Mouse (Mus musculus) lung, adult 2 months (tissue): ENCODE results near the gene Angptl8. TPM values are rescaled to one million over a fixed set of nuclear protein-coding genes. Genes with fewer than 3 reads are reported as not detected.
A peak's percentile ranks its signal among the peaks of the same experiment; 100 is the strongest.
"Not testable (repeated sequence)": the region's sequence is repeated elsewhere in the genome, so short reads cannot be mapped to it uniquely, and the experiment has no call there.

Source experiments
- DNase-seq: peaks from one replicate; pipeline ENCODE4 v3.0.0; 2022
- H3K4me1 ChIP-seq: fragments of 200-500 bp; 2 replicates; pipeline ENCODE4 v1.6.1; 2011; ENCODE audit warnings: low read length; ENCODE audit not compliant: control insufficient read depth, insufficient read depth
- H3K4me3 ChIP-seq: fragments of 200-500 bp; replicated peaks from 2 replicates; pipeline ENCODE3; 2011; ENCODE audit warnings: low read depth, mild to moderate bottlenecking, control low read depth, low read length; ENCODE audit errors: extremely low read depth
- CTCF ChIP-seq: fragments of 200-500 bp; IDR thresholded peaks from 2 replicates; pipeline ENCODE4 v1.5.1; 2011; ENCODE audit warnings: mild to moderate bottlenecking, low read length, control low read depth; ENCODE audit not compliant: insufficient read depth
- POLR2A ChIP-seq: fragments of 200-500 bp; IDR thresholded peaks from 2 replicates; pipeline ENCODE4 v1.6.1; 2011; ENCODE audit warnings: low read depth, mild to moderate bottlenecking, control low read depth, low read length, borderline replicate concordance; ENCODE audit errors: extremely low read depth
- WGBS: fragments of 180-500 bp; shearing (Covaris S2); methylation state at CpG from one replicate; pipeline ENCODE4 v1.1.7; 2018; 5-methylcytosine and 5-hydroxymethylcytosine counted together
- polyA plus RNA-seq: library from polyadenylated mRNA; depleted of rRNA; stranded (reverse); fragments of >200 nt; gene quantifications from 2 replicates; pipeline ENCODE4 v1.2.3, GENCODE M21; 2012

The Angptl8 gene
- polyA plus RNA-seq, 1 experiment: 8.2 TPM

DNA sequence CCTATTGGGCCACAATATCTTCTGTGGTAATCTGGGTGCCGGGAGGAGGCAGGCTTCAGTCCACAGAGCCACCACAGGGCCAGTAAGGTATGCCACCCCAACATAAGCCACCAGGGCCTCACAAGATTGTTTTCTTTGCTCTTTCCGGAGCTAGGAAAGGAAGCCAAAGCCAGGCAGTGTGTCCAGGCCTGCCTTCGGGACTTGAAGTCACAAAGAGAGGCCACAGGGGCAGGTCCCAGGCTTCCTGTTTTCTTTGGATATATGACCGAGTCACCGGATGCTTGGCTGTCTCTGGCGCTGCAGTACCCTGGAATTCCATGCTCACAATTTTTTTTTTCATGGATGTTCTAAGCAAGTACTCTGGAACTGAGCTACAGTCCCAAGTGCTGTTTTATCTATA lies 22.8 kb downstream of the Angptl8 start:
- Histone ChIP-seq H3K4me1 (peaks cover 4% of the 10 kb centered on the region; the same call in 1 of the 2 replicates), H3K4me3 (no peak overlapping the region)
- 29% methylated on average over 6 of the region's 6 CpGs for WGBS
- no peak for DNase-seq
- TF ChIP-seq CTCF (0 out of 2 replicates have a peak, but pooled peaks have one; percentile 18), POLR2A (no peak)

- Histone ChIP-seq H3K4me3 (no peak overlapping the region), H3K4me1 (peaks cover 4% of the 10 kb centered on the region; the same call in 1 of the 2 replicates)
- no peak for DNase-seq
- TF ChIP-seq CTCF (no peak), POLR2A (no peak)
- 68% methylated on average over 3 of the region's 3 CpGs for WGBS
Measured at GRCm38 (mm10) chr9:21859606-21860005, 24.3 kb downstream of the Angptl8 start.

DNA sequence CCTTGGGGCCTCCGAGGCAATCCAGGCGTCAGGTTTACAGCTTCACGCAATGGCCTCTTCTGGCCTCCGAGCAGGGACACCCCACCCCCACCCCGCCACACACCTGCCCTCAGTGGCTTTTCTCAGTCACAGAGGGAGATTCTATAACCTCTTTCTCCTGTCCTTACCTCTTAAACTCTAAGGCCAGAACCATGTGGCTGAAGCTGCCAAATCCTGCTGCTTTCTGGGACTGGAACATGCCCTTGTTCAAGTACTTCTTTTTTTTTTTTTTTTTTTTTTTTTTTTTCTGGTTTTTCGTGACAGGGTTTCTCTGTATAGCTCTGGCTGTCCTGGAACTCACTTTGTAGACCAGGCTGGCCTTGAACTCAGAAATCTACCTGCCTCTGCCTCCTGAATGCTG lies 25.0 kb downstream of the Angptl8 start:
- not testable (repeated sequence) for H3K4me3 ChIP-seq, DNase-seq, H3K4me1 ChIP-seq
- WGBS: 75% methylated on average over 6 of the region's 6 CpGs

DNA sequence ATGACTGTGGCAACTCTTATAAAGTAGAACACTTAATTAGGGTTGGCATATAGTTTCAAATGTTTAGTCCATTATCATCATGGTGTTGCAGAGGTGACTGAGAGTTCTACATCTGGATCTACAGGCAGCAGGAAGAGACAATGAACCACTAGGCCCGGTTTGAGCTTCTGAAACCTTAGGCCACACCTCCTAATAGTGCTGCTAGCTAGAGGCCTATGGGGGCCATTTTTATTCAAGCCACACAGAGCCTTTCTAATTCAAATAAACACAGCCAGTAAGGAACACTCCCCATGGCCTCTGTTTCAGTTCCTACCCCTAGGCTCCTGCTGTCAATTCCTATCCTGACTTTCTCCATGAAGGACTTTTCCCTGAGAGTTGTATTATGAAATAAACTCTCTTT lies 26.9 kb downstream of the Angptl8 start:
- WGBS: 67% methylated on average over 1 of the region's 1 CpGs
- Histone ChIP-seq H3K4me1 (peaks cover 10% of the 10 kb centered on the region; the same call in 1 of the 2 replicates), H3K4me3 (no peak overlapping the region)
- DNase-seq: no peak
- TF ChIP-seq POLR2A (no peak), CTCF (no peak)

GRCm38 (mm10) chr9:21865673-21866398 lies 30.5 kb downstream of the Angptl8 start:
- WGBS: 74% methylated on average over 5 of the region's 5 CpGs
- H3K4me3 ChIP-seq: no peak overlapping the region
- 0 out of 2 replicates have a peak, but pooled peaks cover 5% of the 10 kb centered on the region for H3K4me1 ChIP-seq
- TF ChIP-seq CTCF (no peak), POLR2A (no peak)
- DNase-seq: no peak

DNA sequence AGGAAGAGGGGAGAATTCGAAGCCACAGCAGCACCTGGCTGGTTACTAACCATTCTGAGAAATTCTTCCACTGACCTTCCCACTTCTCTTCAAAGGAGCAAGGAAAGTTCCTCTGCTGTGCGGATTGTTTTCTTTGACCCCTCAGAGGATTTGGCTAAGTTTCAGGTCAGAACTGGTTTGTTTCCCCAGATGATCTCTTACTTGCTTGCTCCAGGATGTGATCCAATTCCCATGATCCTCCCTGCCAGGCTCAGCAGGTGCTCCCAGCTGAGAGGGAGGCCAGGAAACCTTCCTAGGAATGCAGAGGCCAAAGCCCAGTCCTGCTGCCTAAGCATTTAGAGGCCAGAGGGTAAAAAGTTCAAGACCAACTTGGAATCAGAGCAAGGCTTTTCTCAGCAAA lies 31.3 kb downstream of the Angptl8 start:
- DNase-seq: no peak
- Histone ChIP-seq H3K4me3 (no peak overlapping the region), H3K4me1 (0 out of 2 replicates have a peak, but pooled peaks cover 5% of the 10 kb centered on the region)
- no peak for TF ChIP-seq CTCF
- no peak for TF ChIP-seq POLR2A
- 25% methylated on average over 2 of the region's 2 CpGs for WGBS

DNA sequence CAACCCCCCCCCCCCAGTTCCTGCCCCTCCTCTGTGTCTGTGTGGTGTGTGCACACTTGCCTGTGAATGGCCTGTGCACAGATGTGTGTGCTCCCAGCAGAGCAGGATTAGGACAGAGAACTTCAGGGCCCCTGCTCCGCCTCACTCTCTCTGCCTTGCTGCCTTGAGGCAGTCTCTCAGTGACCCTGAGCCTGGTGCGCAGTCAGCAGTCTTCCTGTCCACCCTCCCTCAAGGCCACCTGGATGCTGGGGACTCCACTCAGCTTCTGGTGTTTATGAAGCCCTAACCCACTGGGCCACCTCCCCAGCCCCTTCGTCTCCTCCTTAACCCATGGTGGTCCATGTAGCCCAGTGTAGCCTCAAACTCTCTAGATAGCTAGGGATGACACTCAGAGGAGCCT lies 32.4 kb downstream of the Angptl8 start:
- H3K4me3 ChIP-seq: no peak overlapping the region
- 0 out of 2 replicates have a peak, but pooled peaks cover 5% of the 10 kb centered on the region for H3K4me1 ChIP-seq
- WGBS: 88% methylated on average over 3 of the region's 3 CpGs
- no peak for DNase-seq
- TF ChIP-seq CTCF (no peak), POLR2A (no peak)

DNA sequence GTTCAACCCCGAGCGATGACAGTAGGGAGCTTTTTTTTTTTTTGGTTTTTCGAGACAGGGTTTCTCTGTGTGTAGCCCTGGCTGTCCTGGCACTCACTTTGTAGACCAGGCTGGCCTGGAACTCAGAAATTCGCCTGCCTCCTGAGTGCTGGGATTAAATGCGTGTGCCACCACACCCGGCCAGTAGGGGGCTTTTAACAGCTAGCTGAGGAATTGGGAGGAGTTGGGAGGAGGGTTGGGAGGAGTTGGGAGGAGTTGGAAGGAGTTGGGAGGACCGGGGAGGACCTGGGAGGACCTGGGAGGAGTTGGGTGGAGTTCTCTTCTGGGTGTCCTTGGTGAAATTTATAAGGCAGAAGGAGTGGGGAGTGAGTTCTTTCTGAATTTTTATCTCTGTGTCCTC lies 34.0 kb downstream of the Angptl8 start:
- 48% methylated on average over 7 of the region's 7 CpGs for WGBS
- peak; percentile 33; the same call in 1 of the 2 replicates for TF ChIP-seq CTCF
- H3K4me1 ChIP-seq, H3K4me3 ChIP-seq: not testable (repeated sequence)
- DNase-seq: peak; percentile 57

DNA sequence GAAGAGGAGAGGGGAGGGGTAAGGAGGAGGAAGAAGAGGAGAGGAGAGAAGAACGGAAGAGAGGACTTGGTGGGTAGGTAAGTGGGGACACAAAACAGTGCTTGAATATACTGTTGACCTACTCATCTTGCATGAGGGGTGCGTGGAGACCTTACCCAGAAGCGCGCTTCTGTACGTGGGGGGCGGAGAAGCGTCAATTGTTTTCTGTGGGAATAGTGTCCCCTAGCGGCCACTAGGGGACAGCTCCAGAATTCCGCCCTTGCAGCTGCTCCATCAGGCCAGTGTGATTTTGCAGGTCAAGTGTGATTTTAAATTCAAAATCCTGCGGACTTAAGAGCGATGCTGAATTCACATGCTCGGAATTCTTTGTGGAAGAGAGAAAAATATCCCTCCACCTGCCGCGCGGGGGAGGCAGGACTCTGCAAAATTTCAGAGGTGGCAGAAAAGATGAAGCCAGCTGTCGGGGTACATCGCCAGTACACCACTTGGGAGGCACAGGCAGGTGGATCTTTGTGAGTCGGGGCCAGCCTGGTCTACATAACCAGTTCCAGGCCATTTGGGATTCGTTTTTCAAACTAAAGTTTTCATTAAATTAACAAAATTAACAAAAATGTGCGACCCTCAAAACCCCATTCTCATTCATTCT lies 35.7 kb downstream of the Angptl8 start:
- TF ChIP-seq CTCF (peak; percentile 86), POLR2A (no peak)
- 13% methylated on average over 20 of the region's 20 CpGs for whole genome bisulfite sequencing
- Histone ChIP-seq H3K4me3 (no peak overlapping the region), H3K4me1 (0 out of 2 replicates have a peak, but pooled peaks cover 3% of the 10 kb centered on the region)
- DNase-seq: peak; percentile 45

DNA sequence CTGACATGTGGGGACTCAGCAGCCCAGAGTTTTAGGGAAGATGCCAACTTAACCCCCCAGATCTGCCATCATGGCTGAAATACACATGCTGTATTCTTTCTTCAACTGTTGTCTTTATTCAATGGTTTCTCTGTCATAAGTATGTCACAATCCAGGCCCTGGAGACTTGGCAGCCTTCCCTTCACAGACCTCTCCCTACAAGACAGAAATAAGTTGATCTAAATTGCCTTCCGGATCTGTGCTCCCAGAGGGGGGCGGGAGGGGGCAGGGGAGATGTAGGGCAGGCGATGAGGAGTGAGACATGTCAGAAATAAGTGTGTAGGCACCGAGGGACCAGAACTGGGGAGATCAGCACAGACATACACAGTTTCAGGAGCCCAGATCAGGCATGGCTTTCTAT lies 36.9 kb downstream of the Angptl8 start:
- Histone ChIP-seq H3K4me1 (no peaks in the 10 kb centered on the region), H3K4me3 (no peak overlapping the region)
- TF ChIP-seq POLR2A: no peak
- TF ChIP-seq CTCF: no peak
- WGBS: 55% methylated on average over 4 of the region's 4 CpGs
- DNase-seq: no peak
